Mouse (Mus musculus): ENCODE measurements around the gene Sipa1l2. TPM values are rescaled to one million over a fixed set of nuclear protein-coding genes. Genes with fewer than 3 reads are reported as not detected.
"Not testable (repeated sequence)": the region's sequence is repeated elsewhere in the genome, so short reads cannot be mapped to it uniquely, and the experiment has no call there.

Sipa1l2 gene
- total RNA-seq, 2 experiments from 2014 or later = 36.9 to 42.0 TPM

GRCm38 (mm10) chr8:125414651-125415050 is 155.0 kb downstream of the Sipa1l2 start:
- DNase-seq (ENCODE audit: low spot score in 2 of 2) = no peak

DNA sequence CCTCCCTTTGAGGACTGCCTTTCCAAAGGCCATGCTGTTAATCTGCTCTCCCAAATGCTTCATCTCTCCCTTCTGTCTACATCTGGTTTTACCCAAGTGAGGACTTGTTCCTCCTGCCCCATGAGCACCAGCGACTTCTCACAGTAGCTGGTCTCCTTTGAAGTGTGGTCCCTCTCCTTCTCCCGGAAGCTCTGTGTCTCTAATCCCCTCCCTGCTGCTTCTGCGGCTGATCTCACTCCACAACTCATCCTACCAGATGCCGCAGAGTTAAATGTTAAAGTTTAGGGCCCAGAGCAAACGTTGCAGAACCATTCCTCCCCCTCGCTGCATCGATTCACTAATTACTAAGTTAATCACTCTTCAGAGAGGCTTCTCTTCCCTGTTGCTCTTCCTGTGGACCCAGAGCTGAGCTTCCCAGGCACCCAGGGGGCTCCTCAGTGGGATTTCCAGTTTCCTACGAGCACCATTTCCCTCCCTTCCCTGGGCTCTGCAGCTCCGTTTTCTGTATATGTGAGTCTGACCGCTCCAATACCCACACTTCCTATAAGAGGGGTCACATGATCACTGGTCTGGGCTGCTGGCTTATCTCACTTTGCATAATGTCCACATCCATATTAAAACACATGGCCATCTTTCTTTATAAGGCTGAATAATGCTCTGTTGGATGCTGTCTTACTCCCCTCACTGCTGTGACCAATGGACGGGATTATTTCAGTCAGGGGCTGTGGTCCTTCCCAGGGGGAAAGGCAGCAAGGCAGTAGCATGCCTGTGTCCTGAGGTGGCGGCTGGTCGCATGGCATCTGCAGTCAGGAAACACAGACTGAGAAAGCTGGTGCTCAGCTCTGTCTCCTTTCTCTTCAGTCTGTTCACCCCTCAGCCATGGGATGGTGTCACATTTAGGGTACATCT is 156.4 kb downstream of the Sipa1l2 start:
- DNase-seq (ENCODE audit: low spot score in 2 of 2) = no peak

DNA sequence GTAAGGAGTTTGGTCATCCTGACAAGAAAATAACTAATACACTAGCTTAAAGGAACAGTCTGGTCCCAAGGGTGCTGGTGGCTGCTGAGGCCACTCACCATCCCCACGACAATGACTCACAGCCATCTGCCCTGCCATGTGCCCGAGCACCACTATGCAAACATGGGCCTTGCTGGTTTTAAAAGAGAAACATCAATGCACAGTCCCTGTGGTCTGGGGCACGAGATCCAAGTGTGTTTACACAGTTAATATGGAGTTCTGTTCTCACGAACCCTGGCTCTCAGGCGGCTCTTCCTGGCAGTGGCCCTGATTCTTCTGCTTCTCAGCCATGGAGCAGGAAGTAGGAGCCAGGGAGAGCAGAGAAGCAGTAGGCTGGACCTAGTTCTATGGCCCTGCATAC is 159.0 kb downstream of the Sipa1l2 start:
- no peak for DNase-seq (ENCODE audit: low spot score in 2 of 2)

GRCm38 (mm10) chr8:125407672-125408071 is 161.9 kb downstream of the Sipa1l2 start:
- DNase-seq (ENCODE audit: low spot score in 2 of 2) = no peak

DNA sequence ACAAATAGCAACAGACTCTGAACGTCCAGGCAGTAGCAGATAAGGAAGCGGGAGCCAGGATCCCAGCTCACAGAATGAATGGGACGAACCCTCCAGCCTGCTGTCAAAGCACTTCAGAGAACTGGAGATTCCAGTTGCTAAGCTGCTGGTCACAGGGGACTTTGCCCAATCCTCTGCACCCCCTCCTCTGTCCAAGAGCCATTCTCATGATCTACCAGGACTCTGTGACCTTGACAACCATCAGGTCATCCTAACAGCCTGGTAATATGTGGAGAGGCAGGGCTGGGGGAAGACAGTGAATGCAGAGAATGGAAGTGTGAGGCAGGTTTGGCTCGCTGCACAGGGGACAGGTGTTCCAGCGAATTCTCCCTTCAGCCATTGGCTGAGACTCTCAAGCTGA is 163.2 kb downstream of the Sipa1l2 start:
- no peak for DNase-seq (ENCODE audit: low spot score in 2 of 2)

DNA sequence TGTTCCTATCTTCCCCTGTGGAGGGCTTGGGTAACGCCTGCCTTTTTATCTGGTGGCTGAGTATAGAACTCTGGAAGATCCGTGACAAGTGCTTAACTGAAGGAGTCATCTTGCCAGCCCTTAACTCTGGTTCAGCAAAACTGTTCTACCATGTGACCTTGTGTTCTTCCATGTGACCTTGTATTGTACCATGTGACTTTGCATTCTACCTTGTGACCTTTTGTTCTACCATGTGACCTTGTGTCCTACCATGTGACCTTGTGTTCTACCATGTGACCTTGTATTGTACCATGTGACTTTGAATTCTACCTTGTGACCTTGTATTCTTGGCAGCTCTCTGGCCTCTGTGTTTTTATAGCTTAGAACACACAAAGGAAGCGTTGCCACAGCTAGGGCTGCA is 168.3 kb downstream of the Sipa1l2 start:
- no peak for DNase-seq (ENCODE audit: low spot score in 2 of 2)

GRCm38 (mm10) chr8:125397981-125398380 is 171.6 kb downstream of the Sipa1l2 start:
- DNase-seq (ENCODE audit: low spot score in 2 of 2) = no peak

DNA sequence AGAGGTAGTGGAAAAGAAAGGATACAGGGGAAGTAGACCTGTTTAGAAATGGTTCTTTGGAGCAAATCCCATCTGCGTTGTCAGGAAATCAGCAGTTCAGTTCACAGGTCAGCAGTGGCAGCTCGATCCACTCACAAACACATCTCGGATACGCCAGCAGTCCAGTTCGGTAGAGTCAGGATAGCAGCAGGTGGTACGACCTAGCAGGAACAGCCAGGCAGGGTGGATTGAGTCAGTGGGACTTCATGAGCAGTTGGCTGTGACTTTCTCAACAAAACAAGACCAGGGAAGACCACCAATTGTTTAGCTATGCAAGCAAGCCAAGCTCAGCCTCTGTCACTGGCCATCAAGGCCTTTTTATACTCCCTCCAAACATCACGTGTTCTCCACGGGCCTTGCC is 173.9 kb downstream of the Sipa1l2 start:
- DNase-seq (ENCODE audit: low spot score in 2 of 2) = not testable (repeated sequence)

- no peak for DNase-seq (ENCODE audit: low spot score in 2 of 2)
Observed at GRCm38 (mm10) chr8:125395032-125395431, 174.6 kb downstream of the Sipa1l2 start.

GRCm38 (mm10) chr8:125391685-125392084 is 177.9 kb downstream of the Sipa1l2 start:
- DNase-seq (ENCODE audit: low spot score in 2 of 2) = no peak

DNA sequence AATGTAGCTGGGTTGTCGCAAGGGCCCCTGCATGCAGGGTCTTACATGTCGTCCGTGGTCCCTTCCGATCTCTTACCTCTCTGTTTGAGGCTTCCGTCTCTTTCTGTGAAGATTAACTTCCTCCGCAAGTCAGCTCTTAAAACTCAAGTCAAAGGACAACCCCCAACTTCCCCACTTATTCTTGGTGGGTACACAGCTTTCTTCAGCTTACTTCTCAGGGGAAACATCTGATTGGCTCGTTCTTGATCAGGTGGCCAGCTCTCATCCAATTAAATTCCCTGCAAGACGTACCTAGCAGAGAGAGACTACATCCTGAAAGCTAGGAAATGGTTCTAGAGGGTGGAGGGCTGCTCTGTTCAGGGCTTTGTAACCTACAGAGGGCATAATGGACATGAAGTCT is 178.3 kb downstream of the Sipa1l2 start:
- no peak for DNase-seq (ENCODE audit: low spot score in 2 of 2)

DNA sequence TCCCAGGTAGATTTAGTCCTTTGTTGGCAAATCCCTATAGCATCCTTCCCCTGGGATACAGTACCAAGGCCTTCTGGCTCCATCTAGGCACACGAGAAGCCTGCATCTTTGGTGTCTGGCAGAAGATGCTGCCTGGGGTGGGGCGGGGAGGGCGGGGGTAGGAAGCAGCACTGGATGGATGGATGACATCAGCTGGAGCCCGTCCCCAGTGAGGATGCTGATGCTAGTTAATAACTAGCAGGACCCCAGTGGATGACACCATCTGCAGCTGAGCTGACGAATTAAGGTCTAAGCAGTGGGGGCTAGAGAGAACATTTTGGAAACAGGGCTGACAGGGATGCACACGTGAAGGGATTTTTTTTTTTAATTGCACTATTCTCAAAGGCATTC is 179.1 kb downstream of the Sipa1l2 start:
- no peak for DNase-seq (ENCODE audit: low spot score in 2 of 2)

DNA sequence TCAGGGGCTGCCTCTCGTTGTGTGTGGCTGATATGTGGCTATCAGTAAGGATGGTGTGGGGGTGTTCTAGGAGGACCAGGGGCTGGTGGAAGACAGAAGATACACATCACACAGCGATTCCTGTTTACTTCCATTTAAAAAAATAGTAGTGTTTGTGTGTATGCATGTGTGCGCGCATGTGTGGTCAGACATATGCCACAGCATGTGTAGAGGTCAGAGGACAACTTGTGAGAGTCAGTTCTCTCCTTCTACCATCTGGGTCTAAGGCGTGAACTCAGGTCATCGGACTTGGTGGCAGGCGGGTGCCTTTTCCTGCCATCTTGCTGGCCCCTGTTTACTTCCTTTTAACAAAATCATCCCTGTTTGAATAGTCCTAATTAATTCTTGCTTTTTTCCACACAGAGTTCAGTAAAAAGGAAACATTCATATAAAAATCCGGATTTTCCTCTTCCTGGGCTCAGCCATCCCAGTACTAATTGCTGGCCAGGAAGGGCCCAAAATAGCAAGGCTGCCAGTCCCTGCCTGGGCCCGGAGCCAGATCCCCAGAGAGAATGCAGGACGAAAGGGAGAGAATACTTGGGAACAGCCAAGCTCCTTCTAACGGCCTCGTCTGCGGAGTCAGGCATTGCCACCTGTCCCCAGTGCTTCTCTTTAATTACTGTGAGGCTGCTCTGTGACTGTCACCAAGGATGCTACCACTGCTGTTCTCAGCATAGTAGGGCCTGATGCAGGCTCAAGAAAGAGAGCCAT is 179.7 kb downstream of the Sipa1l2 start:
- peak; percentile 72 to 89 for DNase-seq (ENCODE audit: low spot score in 2 of 2)

DNA sequence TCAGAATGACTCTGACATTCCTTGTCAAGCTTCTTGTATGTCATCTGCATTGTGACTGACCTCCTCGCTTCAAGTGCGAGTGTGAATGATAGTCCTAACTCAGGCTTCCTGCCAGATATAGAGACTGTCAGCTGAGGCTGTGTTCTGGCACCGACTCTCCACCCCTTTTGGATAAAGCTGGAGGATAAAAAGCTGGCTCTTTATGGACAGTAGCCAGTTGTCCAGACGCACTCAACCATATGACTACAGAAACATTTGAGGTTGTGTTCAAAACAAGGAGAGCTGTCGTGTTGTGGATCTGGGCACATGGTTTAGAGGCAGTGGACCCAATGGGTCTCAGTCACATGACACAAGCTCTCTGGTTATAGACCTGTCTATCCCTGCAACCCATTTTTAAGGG is 180.3 kb downstream of the Sipa1l2 start:
- peak; percentile 52 to 71 for DNase-seq (ENCODE audit: low spot score in 2 of 2)

GRCm38 (mm10) chr8:125388404-125389180 is 181.0 kb downstream of the Sipa1l2 start:
- DNase-seq (ENCODE audit: low spot score in 2 of 2) = no peak

DNA sequence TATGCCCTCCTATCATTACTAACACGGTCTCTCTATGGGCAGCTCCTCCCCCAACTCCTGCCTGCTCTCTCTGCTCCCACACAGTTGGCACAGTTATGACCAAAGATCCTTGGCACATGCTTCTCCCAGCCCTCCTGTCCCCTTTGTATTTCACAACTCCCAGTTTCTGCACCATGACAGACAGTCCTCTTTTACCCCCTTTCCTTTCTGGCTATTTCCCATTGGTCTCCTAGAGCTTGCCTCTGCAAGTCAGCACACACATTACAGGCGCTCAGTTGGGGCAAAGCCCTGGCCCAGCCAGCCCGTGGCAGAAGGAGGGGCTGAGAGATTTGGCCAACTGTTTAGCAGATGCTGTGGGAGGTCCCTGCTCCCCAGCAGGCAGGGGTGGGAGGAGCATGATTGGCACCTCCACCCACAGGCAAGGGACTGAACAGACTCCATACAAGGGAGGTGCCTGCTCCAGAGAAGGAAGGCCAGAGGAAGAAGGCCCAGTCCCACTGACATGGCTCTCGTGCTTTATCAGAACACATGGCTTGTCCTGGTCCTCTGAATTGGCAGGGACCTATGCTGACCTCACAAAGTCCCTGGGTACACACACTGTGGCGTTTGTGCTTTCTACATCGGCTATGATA is 184.0 kb downstream of the Sipa1l2 start:
- peak; percentile 77 to 88 for DNase-seq (ENCODE audit: low spot score in 2 of 2)

- DNase-seq (ENCODE audit: low spot score in 2 of 2) = no peak
Observed at GRCm38 (mm10) chr8:125384551-125385183, 184.9 kb downstream of the Sipa1l2 start.

GRCm38 (mm10) chr8:125381674-125382073 is 187.9 kb downstream of the Sipa1l2 start:
- no peak for DNase-seq (ENCODE audit: low spot score in 2 of 2)

GRCm38 (mm10) chr8:125379939-125380338 is 189.7 kb downstream of the Sipa1l2 start:
- DNase-seq (ENCODE audit: low spot score in 2 of 2) = no peak

DNA sequence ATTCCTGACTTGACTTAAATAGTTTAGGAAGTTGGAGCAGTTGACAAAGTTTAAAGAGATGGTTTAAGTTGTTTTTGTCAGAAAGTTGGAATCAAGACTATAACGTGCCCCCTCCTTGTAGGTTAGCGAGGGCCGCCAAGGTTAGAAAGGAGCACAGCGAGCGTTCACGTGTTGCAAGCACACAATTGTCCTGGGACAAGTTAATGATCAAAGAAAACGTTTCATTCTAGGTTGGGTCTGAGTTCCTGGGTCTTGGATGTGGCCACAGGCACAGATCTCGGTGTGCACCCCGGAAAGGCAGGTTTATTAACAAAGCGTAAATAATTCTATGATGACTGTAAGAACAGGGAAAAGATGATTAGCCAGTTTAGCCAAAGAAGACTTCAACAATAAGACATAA is 190.5 kb downstream of the Sipa1l2 start:
- DNase-seq (ENCODE audit: low spot score in 2 of 2) = no peak

DNA sequence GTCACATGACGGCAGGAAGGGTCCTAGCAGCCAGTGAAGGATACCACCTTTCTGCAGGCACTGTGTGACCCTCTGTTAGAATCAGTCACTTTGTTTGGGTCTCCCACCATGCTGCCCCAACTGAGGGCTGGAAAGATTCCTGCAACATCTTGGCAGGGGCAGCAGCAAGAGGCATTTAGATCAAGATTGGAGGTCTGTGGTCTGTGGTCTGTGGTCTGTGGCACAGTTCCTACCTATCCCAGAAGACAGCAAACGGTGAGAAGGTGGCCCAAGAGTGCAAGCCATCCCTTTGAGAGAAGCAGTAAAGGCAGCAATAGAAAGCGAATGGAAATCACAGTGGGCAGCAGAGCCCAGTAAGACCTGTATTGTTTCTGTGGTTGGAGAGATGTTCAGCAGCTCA is 191.9 kb downstream of the Sipa1l2 start:
- DNase-seq (ENCODE audit: low spot score in 2 of 2) = no peak

Measured in layer of hippocampus, postnatal 14 days (tissue).